Mouse (Mus musculus) monocyte, adult 59 days (primary cell): Measurements from ENCODE around the gene Ffar4. TPM values are rescaled to one million over a fixed set of nuclear protein-coding genes. Genes with fewer than 3 reads are reported as not detected.

Experiments
- total RNA-seq, 2 experiments: library from RNA; stranded (reverse); gene quantifications; one replicate each; pipeline ENCODE4 v1.2.4; 2023

Gene Ffar4
- total RNA-seq: 1 to 10 TPM; 1.3 to 1.8 TPM

GRCm38 (mm10) chr19:38096858-38097758 lies at the start of gene Ffar4:
Gene Ffar4, plus strand, starts transcription at chr19:38097071.

GRCm38 (mm10) chr19:38054720-38055192 lies 42.1 kb upstream of the Ffar4 start, which contains the start of gene Cep55:
Gene Cep55, plus strand, starts transcription at chr19:38055011.

GRCm38 (mm10) chr19:38125219-38125610 lies 28.3 kb downstream of the Ffar4 start, which contains the start of gene Rbp4:
Gene Rbp4, minus strand, starts transcription at chr19:38125281.

GRCm38 (mm10) chr19:38132481-38132880 lies 35.6 kb downstream of the Ffar4 start, which contains the start of gene Pde6c:
Gene Pde6c, plus strand, starts transcription at chr19:38132781.

Other genes with a start within 250 kb of the Ffar4 start
- gene Myof, start 53.5 kb upstream of the Ffar4 start, total RNA-seq: 100 to 1,000 TPM; 103 to 109 TPM
- gene Cep55, start 42.1 kb upstream of the Ffar4 start, total RNA-seq: under 1 TPM; 0.79 to 0.97 TPM
- not detected for gene Rbp4, start 28.2 kb downstream of the Ffar4 start, total RNA-seq
- not detected for gene Pde6c, start 35.7 kb downstream of the Ffar4 start, total RNA-seq
- gene Fra10ac1, start 127.1 kb downstream of the Ffar4 start, total RNA-seq: 1 to 10 TPM; 8.6 to 8.9 TPM
- not detected for gene Lgi1, start 167.5 kb downstream of the Ffar4 start, total RNA-seq